Mouse (Mus musculus) forebrain, embryonic 12.5 days (tissue): ENCODE measurements around the gene Sorcs3. TPM values are rescaled to one million over a fixed set of nuclear protein-coding genes. Genes with fewer than 3 reads are reported as not detected.
A peak's percentile ranks its signal among the peaks of the same experiment; 100 is the strongest.

Source experiments
- ATAC-seq: fragments of 200-750 bp; cut with Nextera tagmentation; 2 replicates; pipeline ENCODE4 v1.8.0; 2017; ENCODE audit warnings: moderate TSS enrichment; ENCODE audit not compliant: low FRiP score
- H3K27ac ChIP-seq: fragments of 300-500 bp; sonication (generic); 2 replicates; pipeline ENCODE4 v1.5.1; 2016; ENCODE audit warnings: mild to moderate bottlenecking
- H3K27me3 ChIP-seq: fragments of 300-500 bp; sonication (generic); 2 replicates; pipeline ENCODE4 v1.6.1; 2016; ENCODE audit warnings: mild to moderate bottlenecking
- H3K36me3 ChIP-seq: fragments of 300-500 bp; sonication (generic); replicated peaks from 2 replicates; pipeline ENCODE4 v1.6.1; 2016; ENCODE audit warnings: mild to moderate bottlenecking
- H3K4me1 ChIP-seq: fragments of 300-500 bp; sonication (generic); 2 replicates; pipeline ENCODE4 v1.6.1; 2016
- H3K4me2 ChIP-seq: fragments of 300-500 bp; sonication (generic); 2 replicates; pipeline ENCODE4 v1.6.1; 2016; ENCODE audit warnings: mild to moderate bottlenecking, moderate library complexity
- H3K4me3 ChIP-seq: fragments of 300-500 bp; sonication (generic); replicated peaks from 2 replicates; pipeline ENCODE4 v1.5.1; 2016; ENCODE audit warnings: mild to moderate bottlenecking
- H3K9ac ChIP-seq: fragments of 300-500 bp; sonication (generic); 2 replicates; pipeline ENCODE4 v1.6.1; 2016; ENCODE audit warnings: mild to moderate bottlenecking
- H3K9me3 ChIP-seq: fragments of 300-500 bp; sonication (generic); 2 replicates; pipeline ENCODE4 v1.6.1; 2016
- WGBS: fragments of 180-500 bp; shearing (Covaris S2); methylation state at CpG from one replicate; pipeline ENCODE4 v1.1.7; 2016; 5-methylcytosine and 5-hydroxymethylcytosine counted together
- polyA plus RNA-seq: library from polyadenylated mRNA; unstranded; fragments of >200 nt; fragmentation: Nextera tagmentation; extraction: Ambion mirVana; gene quantifications from 2 replicates; pipeline ENCODE4 v1.2.1, GENCODE M21; 2016

The Sorcs3 gene
- polyA plus RNA-seq, 1 experiment from 2014 or later, result 5.5 TPM

DNA sequence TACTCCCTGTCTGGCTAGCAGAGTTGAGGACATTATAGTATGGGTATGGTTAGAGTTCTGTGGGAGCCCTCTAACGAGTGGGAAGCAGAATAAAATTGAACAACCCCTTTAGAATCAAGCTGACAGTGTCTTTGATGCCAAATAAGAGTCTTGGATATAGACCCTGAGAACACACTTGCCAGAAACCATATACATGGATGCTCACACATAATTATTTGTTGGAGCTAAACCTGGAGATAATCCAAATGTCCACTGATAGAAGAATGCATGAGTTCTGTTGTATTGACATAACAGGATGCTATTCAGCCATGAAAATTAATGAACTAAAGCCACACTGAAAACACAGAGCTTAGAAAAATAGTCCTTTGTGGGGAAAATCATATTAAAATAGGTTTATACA lies 369.9 kb downstream of the Sorcs3 start:
- ATAC-seq, result no peak
- Histone ChIP-seq H3K4me1 (0 out of 2 replicates have a peak, but pooled peaks cover 5% of the 10 kb centered on the region), H3K9me3 (no peaks in the 10 kb centered on the region), H3K4me3 (no peak overlapping the region), H3K9ac (no peak overlapping the region), H3K36me3 (no peaks in the 10 kb centered on the region), H3K27me3 (no peaks in the 10 kb centered on the region), H3K4me2 (no peak overlapping the region), H3K27ac (no peak overlapping the region)
- 16% methylated on average over 1 of the region's 1 CpGs for WGBS

DNA sequence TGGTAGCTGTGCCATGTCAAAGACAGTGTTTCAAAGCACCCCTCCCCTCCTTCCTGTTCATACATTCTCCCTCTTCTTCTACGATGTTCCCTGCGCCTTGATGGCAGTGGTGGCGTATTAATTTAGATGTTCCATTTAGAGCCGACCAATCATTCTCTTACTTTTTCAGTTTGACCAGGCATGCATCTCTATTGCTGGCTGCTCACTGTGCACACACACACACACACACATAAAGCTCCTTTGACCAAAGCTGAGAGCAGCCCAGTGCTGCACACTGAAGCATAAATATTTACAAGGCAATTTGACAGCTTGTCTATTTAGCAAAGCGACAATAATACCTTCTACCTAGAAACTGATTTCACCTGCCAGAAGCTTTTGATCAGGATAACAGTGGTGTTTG lies 371.3 kb downstream of the Sorcs3 start:
- ATAC-seq, result no peak
- H3K9ac ChIP-seq, result no peak overlapping the region
- no peaks in the 10 kb centered on the region for H3K27me3 ChIP-seq
- no peak overlapping the region for H3K27ac ChIP-seq
- H3K9me3 ChIP-seq, result no peaks in the 10 kb centered on the region
- H3K36me3 ChIP-seq, result no peaks in the 10 kb centered on the region
- H3K4me3 ChIP-seq, result no peak overlapping the region
- WGBS, result 61% methylated on average over 5 of the region's 5 CpGs
- H3K4me2 ChIP-seq, result no peak overlapping the region
- H3K4me1 ChIP-seq, result 0 out of 2 replicates have a peak, but pooled peaks cover 5% of the 10 kb centered on the region

DNA sequence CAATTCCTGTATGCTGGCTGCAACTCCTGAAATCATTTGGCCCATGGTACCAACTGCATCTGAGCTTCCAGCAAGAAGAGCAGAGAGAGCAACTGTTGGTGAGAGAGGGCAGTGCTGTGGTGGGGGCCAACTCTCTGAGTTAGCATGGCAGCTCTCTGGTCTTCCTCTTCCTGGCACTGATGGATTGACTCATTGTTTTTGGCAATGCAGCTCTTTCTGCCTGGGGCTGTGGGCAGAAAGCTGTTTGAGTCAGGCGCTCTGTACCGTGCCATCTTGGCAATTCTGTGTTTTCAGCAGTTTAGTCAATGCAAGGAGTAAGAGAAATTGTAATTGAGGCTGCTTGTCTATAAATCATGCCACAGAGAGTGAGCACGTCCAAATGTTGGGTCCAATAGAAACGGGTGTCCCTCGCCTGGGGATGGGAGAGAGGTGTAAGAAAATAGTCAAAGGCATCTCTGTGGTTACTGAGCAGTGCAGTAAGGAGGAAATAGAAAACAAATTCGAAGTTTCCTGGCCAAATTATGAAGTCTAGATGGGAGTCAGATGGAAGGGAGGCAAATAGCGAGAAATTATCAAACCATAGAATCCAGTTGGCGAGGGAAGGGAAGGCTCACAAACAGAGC lies 379.2 kb downstream of the Sorcs3 start:
- no peaks in the 10 kb centered on the region for H3K36me3 ChIP-seq
- H3K27me3 ChIP-seq, result no peaks in the 10 kb centered on the region
- no peak overlapping the region for H3K4me3 ChIP-seq
- WGBS, result 83% methylated on average over 8 of the region's 8 CpGs
- no peaks in the 10 kb centered on the region for H3K9me3 ChIP-seq
- H3K4me2 ChIP-seq, result no peak overlapping the region
- H3K9ac ChIP-seq, result no peak overlapping the region
- no peak overlapping the region for H3K27ac ChIP-seq
- 0 out of 2 replicates have a peak, but pooled peaks cover under 1% of the 10 kb centered on the region for H3K4me1 ChIP-seq
- ATAC-seq, result no peak

DNA sequence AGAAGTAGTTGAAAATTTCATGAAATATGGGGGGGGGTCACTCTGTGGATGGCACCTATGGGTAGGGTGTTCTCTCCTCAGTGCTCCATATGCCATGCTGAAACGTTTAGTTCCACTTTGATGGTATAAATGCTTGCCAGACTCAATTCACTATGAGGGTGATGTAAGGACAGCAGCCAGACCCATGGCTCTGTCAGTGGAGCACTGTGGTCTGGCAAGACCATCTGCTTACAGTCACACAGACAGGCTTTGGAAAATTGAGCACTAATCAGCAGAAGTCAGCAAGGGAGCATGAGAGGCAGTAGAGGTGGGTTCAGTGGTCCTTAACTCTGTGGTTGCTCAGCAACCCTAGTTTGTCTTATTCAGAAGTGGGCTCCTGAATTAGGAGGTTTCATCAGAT lies 411.1 kb downstream of the Sorcs3 start:
- WGBS, result 55% methylated on average over 1 of the region's 1 CpGs

DNA sequence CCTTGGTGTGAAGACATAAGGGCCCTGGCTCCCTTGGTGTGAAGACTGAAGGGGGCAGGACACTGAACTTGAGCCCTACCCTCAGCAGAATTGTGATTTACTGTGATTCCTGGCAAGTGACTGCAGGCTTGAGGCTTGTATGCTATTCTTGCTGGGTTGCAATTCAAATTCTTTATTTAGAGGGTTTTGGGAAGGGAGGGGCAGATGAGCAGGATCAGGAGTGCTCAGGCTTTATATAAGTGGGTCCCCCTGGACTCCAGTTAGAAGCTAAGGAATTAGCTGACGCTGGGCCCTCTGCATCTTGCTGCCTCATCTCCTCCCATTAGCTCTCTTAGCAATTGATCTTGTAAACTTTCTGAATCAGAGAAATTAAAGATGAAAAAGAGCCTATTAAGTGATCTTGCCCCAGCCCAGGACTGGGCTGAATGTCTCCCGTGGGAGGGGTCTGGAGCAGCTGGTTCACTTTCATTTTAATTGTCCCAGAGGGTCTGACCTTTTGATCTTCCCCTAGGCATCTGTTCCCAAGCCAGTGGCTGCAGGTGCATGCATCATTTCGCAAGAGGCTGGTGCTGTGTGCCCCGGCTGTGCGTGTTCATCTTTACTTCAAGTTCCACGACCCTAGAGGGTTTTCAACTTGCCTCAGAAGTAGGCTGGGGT lies 425.0 kb downstream of the Sorcs3 start:
- H3K27me3 ChIP-seq, result no peaks in the 10 kb centered on the region
- no peak overlapping the region for H3K4me2 ChIP-seq
- H3K4me3 ChIP-seq, result no peak overlapping the region
- peaks cover 3% of the 10 kb centered on the region; the same call in 1 of the 2 replicates for H3K4me1 ChIP-seq
- no peak overlapping the region for H3K27ac ChIP-seq
- no peak overlapping the region for H3K9ac ChIP-seq
- 47% methylated on average over 6 of the region's 6 CpGs for WGBS
- H3K36me3 ChIP-seq, result no peaks in the 10 kb centered on the region
- 0 out of 2 replicates have a peak, but pooled peaks have one; percentile 27 for ATAC-seq
- no peaks in the 10 kb centered on the region for H3K9me3 ChIP-seq

More for the DNA sequence above, 411.1 kb downstream of the Sorcs3 start:
- H3K4me3 ChIP-seq, result no peak overlapping the region
- H3K4me1 ChIP-seq, result no peaks in the 10 kb centered on the region
- H3K27me3 ChIP-seq, result no peaks in the 10 kb centered on the region
- H3K9ac ChIP-seq, result no peak overlapping the region
- no peak for ATAC-seq
- no peak overlapping the region for H3K27ac ChIP-seq
- H3K4me2 ChIP-seq, result no peak overlapping the region
- no peaks in the 10 kb centered on the region for H3K9me3 ChIP-seq
- H3K36me3 ChIP-seq, result no peaks in the 10 kb centered on the region

DNA sequence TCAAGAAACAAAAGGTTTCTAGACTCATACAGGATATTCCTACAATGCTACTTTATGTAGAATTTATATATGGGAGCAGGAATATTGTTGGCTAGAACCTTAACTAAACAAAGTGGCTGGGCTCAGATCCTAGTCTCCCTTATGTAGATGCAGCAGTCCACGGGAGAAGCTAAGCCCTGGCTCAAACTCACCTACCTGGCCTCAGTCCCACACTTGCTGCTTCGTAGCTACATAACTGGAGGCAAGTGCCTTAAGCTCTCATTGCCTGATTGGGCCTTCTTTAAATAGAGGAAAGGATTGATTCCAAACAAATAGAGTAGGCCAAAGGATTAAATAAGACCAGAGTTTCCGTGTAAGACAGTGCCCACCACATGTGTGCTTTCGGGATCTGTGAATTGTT lies 436.7 kb downstream of the Sorcs3 start:
- no peak for ATAC-seq
- no peaks in the 10 kb centered on the region for H3K36me3 ChIP-seq
- H3K4me1 ChIP-seq, result 0 out of 2 replicates have a peak, but pooled peaks cover 3% of the 10 kb centered on the region
- no peak overlapping the region for H3K9ac ChIP-seq
- WGBS, result 86% methylated on average over 4 of the region's 4 CpGs
- no peak overlapping the region for H3K4me2 ChIP-seq
- H3K27me3 ChIP-seq, result no peaks in the 10 kb centered on the region
- H3K27ac ChIP-seq, result no peak overlapping the region
- no peaks in the 10 kb centered on the region for H3K9me3 ChIP-seq
- no peak overlapping the region for H3K4me3 ChIP-seq

DNA sequence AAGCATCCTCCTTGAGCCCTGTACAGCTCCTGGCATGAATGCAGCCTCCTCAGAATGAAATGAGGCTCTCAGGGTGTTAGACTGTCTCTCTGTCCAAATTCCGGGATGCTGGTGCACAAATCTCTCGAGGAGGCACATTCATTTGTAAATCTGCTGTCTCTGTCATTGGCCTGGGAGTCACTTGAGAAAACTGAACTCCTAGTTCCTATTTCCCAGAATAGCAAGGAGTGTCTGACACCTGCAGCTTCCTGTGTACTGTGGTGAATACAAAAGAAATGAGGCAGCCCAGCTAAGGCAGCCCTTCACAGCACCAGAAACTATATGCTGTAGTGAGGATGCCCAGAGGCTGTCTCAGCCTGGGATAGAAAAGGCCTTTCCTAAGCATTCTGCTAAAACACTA lies 444.1 kb downstream of the Sorcs3 start:
- Histone ChIP-seq H3K4me3 (no peak overlapping the region), H3K9me3 (no peaks in the 10 kb centered on the region), H3K4me1 (0 out of 2 replicates have a peak, but pooled peaks cover 3% of the 10 kb centered on the region), H3K27ac (no peak overlapping the region), H3K4me2 (no peak overlapping the region), H3K9ac (no peak overlapping the region), H3K36me3 (no peaks in the 10 kb centered on the region), H3K27me3 (no peaks in the 10 kb centered on the region)
- WGBS, result 61% methylated on average over 2 of the region's 2 CpGs
- ATAC-seq, result no peak

DNA sequence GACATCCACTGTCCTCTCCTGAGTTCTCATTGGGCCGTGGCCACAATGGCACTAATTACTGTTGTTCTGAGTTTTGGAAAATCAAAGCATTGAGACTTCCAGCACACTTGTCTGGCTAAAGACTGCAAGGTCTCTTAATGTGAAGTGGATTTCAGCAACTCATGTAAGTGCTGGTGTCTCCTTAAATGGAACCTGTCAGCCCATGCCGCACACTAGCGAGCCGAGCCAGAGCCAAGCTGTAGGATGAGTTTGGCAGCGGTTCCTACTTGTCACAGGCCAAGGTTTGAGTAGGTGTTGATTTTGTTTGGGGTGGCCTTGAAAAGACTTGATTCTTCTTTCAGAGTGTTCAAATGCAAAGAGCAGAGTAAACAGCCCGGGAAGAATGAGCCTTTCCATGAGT lies 445.8 kb downstream of the Sorcs3 start:
- no peak for ATAC-seq
- H3K9ac ChIP-seq, result no peak overlapping the region
- no peaks in the 10 kb centered on the region for H3K27me3 ChIP-seq
- 80% methylated on average over 6 of the region's 6 CpGs for WGBS
- no peaks in the 10 kb centered on the region for H3K36me3 ChIP-seq
- H3K9me3 ChIP-seq, result no peaks in the 10 kb centered on the region
- H3K27ac ChIP-seq, result no peak overlapping the region
- no peak overlapping the region for H3K4me2 ChIP-seq
- H3K4me1 ChIP-seq, result no peaks in the 10 kb centered on the region
- no peak overlapping the region for H3K4me3 ChIP-seq

DNA sequence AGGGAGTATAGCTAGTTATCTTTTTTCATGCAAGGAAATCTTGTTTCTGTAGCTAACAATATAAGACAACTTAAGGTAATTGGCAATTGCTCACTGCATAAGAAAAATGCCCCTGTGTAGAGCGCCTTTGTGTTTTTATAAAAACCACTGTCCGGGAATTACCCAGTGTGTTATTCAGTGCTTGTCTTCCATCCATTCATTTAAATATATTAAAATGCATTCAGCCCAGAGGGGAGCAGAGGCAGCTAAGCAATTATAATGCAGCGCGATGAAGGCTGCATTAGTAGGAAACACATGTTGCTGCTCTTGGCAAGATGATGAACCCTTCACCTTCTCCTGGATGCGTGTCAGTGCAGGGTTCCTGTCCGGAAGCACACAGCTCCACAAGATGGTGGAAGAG lies 454.4 kb downstream of the Sorcs3 start:
- ATAC-seq, result peak; percentile 33
- H3K27ac ChIP-seq, result no peak overlapping the region
- H3K4me3 ChIP-seq, result no peak overlapping the region
- H3K27me3 ChIP-seq, result no peaks in the 10 kb centered on the region
- H3K4me1 ChIP-seq, result peaks cover 12% of the 10 kb centered on the region
- WGBS, result 40% methylated on average over 6 of the region's 6 CpGs
- no peaks in the 10 kb centered on the region for H3K9me3 ChIP-seq
- no peak overlapping the region for H3K9ac ChIP-seq
- H3K4me2 ChIP-seq, result no peak overlapping the region
- no peaks in the 10 kb centered on the region for H3K36me3 ChIP-seq

DNA sequence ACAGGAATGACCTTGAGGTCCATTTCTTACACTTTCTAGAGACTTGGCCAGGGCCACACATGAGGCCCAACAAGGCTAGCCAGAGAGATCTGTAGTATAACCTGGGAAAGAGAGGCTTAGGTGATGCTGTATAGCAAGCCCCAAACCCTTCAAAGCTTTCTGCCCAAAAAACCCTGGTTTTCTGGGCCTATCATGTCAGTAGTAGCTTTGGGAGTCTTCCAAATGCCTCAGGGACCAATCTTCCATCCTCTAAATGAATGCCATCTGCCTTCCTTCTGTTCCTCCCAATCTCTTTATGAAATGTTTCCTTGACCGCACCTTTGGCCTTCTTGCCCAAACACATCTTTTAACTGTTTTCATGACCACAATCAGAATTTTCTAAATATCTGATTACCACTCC lies 474.1 kb downstream of the Sorcs3 start:
- H3K4me3 ChIP-seq, result no peak overlapping the region
- 92% methylated on average over 1 of the region's 1 CpGs for WGBS
- H3K4me2 ChIP-seq, result no peak overlapping the region

DNA sequence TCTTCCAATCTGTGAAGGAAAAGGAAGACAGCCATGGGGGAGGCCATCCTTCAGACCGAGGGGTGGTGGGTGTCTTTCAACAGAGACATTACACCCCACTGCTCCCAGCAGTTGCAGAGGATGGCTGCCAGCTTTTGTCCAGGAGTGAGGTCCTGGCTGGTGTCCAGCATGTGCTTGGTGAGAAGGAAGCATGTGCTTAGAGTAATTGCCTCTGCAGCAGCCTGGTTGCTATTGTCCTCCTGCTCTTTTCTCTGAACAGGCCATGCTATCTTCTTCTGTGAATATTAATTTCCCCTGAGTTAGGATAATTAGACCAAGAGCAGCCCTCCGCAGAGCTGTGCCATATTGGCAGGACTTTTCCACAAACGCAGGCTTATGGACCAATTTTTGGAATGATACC lies 476.7 kb downstream of the Sorcs3 start:
- 57% methylated on average over 3 of the region's 3 CpGs for WGBS

More for the DNA sequence above, 474.1 kb downstream of the Sorcs3 start:
- Histone ChIP-seq H3K27me3 (no peaks in the 10 kb centered on the region), H3K27ac (no peak overlapping the region), H3K36me3 (no peaks in the 10 kb centered on the region), H3K9ac (no peak overlapping the region), H3K9me3 (no peaks in the 10 kb centered on the region), H3K4me1 (0 out of 2 replicates have a peak, but pooled peaks cover 3% of the 10 kb centered on the region)
- no peak for ATAC-seq

DNA sequence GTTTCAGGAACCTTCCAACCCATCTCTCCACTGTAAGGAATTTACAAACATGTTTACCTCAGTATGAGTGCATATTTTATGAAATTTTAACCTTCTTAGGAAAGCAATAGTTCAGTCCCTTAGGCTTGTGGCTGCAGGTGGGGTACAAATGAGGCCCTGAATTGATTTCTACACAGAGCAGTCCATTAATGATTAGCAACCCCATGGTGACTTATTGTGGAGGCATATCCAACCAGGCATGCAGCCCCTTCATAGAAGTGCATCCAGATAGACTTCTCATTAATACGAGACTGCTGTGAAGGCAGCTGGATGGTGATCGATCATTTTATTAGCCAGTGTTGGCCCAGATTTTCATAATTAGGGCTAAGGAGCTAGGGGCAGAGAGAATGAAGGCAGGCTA lies 480.5 kb downstream of the Sorcs3 start:
- Histone ChIP-seq H3K27me3 (no peaks in the 10 kb centered on the region), H3K4me3 (no peak overlapping the region), H3K9ac (no peak overlapping the region), H3K4me1 (0 out of 2 replicates have a peak, but pooled peaks cover 3% of the 10 kb centered on the region), H3K9me3 (no peaks in the 10 kb centered on the region), H3K36me3 (no peaks in the 10 kb centered on the region), H3K27ac (no peak overlapping the region), H3K4me2 (no peak overlapping the region)
- WGBS, result 53% methylated on average over 2 of the region's 2 CpGs
- ATAC-seq, result no peak

More for the DNA sequence above, 476.7 kb downstream of the Sorcs3 start:
- H3K27ac ChIP-seq, result no peak overlapping the region
- H3K36me3 ChIP-seq, result no peaks in the 10 kb centered on the region
- H3K9me3 ChIP-seq, result no peaks in the 10 kb centered on the region
- H3K4me3 ChIP-seq, result no peak overlapping the region
- peak; percentile 14; the same call in 1 of the 2 replicates for ATAC-seq
- H3K4me2 ChIP-seq, result no peak overlapping the region
- H3K9ac ChIP-seq, result no peak overlapping the region
- 0 out of 2 replicates have a peak, but pooled peaks cover 3% of the 10 kb centered on the region for H3K4me1 ChIP-seq
- H3K27me3 ChIP-seq, result no peaks in the 10 kb centered on the region
